Mouse (Mus musculus) adrenal gland, postnatal 25 days (tissue): Measurements from ENCODE around the gene Egflam. TPM values are rescaled to one million over a fixed set of nuclear protein-coding genes. Genes with fewer than 3 reads are reported as not detected.

Experiments used
- DNase-seq: peaks from one replicate; pipeline ENCODE4 v3.0.0; 2021; ENCODE audit warnings: mixed read lengths
- total RNA-seq: library from RNA; stranded (reverse); gene quantifications from 2 replicates; pipeline ENCODE4 v1.2.3, GENCODE M21; 2021

Egflam gene
- total RNA-seq, 1 experiment from 2014 or later = 3.4 TPM

DNA sequence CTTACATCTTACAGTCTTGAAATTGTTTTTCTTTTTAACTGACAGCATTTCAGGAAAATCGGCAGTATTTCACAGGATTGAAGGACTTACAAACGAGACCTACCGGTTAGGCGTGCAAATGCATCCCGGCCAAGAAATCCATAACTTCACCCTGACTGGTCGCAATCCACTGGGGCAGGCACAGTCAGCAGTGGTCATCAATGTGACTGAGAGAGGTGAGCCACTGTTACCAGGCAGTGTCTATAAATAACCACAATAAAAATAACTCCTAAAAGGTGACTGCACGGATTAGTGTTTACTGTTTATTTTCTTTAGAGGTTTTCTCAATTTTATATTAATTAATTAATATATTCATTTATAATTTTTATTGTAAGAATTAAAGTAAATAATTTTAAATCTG, 224.8 kb downstream of the Egflam start:
- no peak for DNase-seq

DNA sequence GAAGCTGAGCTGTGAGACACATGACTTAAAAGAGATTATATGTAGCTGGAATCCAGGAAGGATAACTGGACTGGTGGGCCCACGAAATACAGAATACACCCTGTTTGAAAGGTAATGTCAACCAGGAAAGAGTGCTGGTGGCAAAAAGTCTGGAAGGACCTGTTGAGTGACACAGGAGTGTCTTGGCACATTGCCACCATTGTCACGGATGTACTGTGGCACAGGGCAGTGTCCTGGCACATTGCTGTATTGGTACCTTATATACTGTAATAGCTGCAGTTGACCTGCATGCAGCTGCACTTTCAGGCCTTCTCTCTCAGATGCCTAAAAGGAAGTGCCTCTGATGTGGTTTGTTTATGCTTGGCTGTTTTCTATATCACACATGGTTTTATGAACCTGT, 225.3 kb downstream of the Egflam start:
- DNase-seq = no peak

DNA sequence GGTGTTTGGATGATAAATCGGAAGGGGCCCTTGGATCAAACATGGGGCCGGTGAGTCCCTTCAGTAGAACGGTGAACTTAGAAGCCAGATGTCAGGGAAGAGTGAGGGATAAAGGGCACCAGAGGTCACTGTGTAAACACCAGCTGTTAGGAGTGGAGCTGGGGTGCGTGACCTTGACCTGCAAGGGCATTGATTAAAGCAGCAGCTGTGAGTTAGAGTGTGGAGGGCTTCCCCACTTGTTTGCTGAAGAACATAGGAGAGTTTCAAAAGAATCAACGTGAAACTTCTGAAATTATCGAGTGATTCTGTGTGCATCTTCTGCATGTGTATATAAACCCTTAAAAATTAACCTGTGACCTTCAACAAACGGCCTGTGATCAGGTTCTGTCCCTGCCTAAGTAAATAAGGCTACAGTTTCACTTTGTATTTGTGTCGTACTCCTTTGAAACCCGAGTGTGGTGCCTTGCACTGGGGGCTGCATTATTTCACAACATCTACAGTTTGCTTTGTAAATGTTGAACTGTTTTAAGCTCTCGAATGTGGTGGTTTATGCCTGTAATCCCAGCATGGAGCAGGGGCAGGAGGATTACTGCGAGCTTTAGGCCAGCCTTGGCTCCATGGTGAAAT, 230.2 kb downstream of the Egflam start:
- DNase-seq = no peak

DNA sequence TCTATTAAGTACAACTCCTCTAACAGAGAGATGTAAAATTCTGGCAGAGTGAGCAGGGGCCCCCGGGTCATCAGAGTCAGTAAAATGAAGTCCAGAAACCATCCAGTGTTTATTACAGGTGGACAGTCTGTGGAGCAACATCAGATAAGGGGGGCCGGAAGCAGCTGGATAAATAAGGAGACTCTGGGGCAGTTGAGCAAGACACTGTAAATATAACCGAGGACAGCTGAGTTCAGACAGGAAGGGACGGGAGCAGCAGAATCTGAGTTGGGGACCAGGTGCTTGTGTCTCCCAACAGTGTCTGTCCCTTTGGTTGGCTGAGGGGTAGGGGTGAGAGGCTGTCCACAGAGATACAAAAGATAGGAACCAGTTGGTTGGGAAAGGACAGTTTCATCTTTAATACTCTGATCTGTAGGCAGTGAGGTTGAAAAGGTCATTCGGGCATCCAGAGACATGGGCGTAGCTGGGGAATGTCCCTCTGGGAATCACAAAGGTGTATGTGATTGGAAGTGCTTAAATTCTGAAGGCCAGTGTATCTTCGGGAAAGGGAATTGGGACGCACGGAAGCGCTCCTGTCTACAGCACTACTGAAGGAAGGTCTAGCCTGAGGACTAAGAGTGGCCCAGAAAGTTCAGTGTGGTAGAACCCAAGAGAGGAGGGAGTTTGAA, 230.8 kb downstream of the Egflam start:
- DNase-seq = no peak

DNA sequence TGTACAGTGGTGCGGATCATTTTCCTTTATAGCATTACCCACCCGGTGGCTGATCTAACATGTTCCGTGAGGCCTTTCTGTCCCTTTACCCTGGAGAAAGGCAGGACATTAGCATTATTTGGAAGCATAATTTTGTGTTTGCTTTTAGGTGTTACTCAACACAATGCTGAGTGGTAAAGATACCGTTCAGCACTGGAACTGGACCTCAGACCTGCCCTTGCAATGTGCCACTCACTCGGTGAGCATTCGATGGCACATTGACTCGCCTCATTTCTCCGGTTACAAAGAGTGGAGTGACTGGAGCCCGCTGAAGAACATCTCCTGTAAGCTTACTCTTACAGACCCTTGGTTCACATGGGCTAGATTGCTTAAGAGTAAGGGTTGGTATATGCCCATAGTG, 231.5 kb downstream of the Egflam start:
- no peak for DNase-seq

DNA sequence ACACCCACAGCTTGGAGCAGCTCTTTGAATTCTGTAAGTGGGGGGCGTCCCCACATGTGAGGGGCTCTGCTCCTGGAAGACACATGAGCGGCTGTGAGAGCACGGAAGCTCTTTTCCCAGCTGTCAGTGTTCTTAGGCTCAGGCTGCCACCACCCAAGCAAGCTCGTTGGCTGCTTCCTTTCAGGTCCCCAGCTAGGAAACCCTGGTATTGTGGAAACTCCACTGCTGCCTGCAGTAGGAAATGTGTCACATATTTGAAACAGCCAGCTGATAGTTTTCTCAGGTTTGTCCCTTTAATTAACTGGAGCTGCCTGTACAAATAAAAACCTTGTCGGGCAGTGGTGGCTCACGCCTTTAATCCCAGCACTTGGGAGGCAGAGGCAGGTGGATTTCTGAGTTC, 234.3 kb downstream of the Egflam start:
- DNase-seq = no peak

DNA sequence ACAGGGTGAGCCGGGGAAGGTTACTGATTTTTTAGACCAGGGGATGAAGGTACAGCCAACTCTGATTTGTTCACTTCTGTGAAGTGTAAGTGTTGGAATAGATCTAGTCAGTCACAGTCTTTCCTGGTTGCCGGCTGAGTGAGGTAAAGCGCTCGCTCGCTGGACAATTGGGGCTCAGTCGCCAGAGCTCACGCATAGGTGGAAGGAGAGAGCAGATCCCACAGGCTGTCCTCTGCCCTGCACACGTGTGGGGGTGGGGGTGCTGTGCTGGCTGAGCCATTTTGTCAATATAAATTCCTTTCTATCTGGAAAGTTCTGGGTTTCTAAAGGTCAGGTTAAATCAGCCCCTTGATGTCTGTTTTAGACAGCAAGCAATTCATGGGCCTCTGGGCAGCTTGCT, 237.9 kb downstream of the Egflam start:
- DNase-seq = no peak

DNA sequence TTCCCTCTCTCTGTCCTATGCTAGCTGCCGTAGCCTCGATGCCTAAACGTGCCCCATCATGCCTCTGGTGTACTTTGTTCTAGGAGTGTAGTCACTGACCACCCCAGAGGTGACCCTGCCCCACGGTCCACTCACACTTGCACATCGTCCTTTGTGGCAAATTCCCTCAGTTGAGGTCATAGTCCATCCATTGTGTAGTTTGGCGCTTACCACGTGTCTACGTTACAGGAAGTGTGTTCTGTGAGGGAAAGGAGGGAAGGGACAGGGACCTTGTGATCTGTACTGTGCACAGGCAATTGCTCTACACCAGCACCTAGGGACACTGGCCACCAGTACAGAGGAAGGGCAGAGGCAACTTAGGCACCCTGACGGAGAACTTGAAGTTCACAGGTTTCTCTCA, 238.3 kb downstream of the Egflam start:
- DNase-seq = no peak

DNA sequence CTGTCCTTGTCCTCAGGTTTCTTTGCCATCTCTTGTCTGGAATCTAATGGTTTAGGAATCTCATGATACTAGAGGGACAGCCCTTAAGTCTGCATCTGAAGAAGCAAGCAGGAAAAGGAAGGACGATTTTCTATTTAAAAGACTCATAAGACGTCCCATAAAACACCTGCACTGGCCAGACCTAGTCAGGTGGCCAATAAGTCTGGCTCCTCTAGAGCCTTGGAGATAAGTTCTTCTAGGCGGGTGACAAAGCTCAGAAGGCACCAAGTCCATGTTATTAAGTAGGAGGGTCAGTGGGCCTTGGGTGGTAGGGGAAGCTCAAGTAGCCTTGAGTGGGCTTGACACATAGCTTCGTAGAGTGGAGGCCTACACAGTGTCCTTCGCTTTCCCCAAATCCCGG, 240.5 kb downstream of the Egflam start:
- DNase-seq = no peak
